Mouse (Mus musculus) liver, embryonic 14.5 days (tissue): Measurements from ENCODE around the gene Gpatch8.

ENCODE experiments used
- CTCF ChIP-seq: IDR thresholded peaks from 2 replicates; pipeline ENCODE4 v1.5.1; 2016; ENCODE audit warnings: antibody characterized with exemption, low read depth, control low read depth
- EP300 ChIP-seq: IDR thresholded peaks from 2 replicates; pipeline ENCODE4 v1.6.1; 2016; ENCODE audit warnings: antibody characterized with exemption, low read depth

- no peak for TF ChIP-seq CTCF
- no peak for TF ChIP-seq EP300
Measured at GRCm38 (mm10) chr11:102495114-102495513, 61.1 kb downstream of the Gpatch8 start.
